Mouse (Mus musculus): ENCODE measurements around the gene Rnf114.

The Rnf114 gene

DNA sequence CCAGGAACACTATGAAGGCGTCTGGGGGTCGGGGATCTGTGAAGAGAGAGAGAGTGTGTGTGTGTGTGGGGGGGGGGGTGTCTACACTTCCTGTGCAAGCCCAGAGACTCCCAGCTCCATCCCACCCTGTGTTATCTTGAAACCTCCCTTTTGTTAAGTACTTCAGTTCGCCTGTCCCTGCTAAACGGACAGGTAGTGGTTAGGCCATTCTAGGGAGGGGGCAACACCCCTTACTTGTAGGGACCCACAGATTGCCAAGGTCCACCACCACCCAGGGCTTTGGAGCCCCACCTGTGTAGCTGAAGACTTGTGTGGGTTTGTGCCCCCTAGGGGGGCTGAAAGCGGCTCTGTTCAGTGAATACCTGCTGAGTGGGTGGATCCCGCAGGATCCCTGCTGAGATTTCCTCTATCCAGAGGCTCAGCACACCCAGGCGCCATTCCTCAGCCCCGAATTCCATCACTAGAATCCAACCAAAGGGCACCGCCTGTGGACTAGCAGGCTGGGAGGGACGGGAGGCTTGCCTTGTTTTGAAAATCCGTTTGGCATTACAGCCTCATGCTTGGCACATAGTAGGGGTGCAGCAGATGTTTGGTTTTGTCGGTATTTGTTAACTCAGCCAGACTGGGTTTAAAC is 48.1 kb downstream of the Rnf114 start:
- DNase-seq (ENCODE audit: low read depth), result no peak

DNA sequence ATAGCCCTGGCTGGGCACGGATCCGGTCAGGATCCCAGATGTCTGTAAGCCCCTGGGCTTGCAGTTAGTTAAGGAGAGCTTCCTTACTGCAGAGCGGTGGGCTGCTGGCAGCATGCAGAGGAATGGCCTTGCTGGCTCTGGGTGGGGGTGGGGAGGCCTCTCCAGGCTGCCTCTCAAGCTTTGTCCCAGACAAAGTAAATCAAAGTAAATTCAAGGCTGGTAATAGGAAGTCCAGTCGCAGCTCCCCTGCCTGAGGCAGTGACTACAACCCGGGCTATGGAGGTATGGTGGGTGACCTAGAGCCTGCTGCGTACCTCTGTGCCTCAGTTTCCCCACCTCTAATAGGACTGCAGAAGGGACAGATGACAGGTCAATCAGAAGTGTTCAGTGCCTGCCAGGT is 48.9 kb downstream of the Rnf114 start:
- DNase-seq (ENCODE audit: low read depth), result no peak

DNA sequence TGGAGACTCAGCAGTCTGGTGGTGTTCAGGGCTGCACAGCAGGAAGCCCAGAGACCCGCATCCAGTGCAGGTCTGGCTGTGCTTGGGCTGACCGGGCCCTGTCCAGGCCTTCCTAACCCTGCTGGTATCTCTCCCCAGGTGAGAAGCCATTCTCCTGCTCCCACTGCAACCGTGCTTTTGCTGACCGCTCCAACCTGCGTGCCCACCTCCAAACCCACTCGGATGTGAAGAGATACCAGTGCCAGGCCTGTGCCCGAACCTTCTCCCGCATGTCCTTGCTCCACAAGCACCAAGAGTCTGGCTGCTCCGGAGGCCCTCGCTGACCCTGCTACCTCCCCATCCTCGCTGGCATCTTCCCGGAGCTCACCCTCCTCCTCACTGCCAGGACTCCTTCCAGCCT is 49.3 kb downstream of the Rnf114 start:
- no peak for DNase-seq (ENCODE audit: low read depth)

DNA sequence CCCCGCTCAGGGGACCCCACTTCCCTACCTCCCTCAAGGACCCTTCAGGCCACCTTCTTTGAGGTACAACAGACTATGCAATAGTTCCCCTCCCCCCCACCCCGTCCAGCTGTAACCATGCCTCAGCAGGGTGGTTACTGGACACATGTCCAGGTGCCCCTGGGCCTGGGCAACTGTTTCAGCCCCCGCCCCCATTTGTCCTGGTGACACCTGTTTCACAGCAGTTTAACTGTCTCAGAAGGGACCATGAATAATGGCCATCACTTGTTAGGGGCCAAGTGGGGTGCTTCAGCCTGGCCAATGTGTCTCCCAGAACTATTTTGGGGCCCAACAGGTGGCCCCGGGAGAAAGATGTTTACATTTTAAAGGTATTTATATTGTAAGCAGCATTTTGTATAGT is 49.9 kb downstream of the Rnf114 start:
- no peak for DNase-seq (ENCODE audit: low read depth)

DNA sequence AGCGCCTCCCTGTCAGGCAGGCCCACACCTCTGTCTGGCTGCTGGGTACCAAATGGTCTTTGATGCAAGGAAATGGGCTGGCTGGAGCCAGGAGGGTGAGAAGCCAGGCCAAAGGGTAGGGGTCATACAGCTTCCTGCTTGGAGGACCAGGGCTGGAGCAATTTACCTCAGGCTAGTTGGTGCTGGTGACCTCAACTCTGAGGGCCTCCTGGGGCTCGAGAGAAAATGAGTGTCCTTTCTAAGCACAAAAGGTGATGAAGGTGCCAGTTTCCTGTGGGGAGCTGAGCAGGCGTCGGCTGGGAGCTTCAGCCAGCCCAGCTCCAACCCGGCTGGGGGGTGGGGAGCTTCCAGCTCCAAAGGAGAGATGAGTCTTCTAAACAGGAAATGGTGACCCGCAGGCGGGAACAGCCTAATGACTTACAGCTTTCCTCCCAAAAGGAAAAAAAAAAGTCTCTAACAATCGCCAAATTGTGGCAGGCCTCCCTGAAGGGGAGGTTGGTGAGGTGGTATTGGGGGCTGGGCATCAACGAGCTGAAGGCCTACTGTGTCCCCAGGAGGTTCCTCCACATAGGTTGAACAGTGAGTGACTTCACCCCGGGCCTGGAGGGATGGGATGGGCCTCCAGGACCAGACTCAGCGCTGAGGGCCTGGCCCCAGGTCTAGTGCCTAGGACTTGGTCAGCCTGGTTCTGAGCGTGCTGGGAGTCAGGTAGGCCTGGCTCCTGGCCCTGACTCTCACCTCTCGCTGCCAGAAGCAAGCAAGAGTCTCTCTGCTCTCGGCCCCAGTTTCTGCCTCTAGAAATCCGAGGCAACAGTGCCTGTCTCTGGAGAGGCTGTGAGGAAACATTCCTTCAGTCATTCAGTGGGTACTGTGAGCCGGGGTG is 50.9 kb downstream of the Rnf114 start:
- no peak for DNase-seq (ENCODE audit: low read depth)

DNA sequence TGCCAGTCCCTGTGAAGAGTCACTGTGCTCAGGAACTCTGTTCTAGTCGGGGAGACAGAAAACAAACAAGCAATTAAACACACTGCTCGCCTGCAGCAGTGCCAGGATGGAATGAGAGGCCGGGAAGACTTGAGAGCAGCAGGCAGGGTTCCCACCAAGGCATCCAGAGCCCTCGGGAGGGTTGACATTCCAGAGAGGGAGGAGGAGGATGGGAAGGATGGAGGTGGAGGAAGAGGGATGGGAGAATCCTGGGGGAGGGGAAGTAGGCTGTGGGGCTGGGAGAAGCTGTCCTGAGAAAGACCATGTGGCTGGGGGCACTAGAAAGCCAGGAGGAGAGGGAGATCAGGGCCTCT is 51.5 kb downstream of the Rnf114 start:
- no peak for DNase-seq (ENCODE audit: low read depth)

DNA sequence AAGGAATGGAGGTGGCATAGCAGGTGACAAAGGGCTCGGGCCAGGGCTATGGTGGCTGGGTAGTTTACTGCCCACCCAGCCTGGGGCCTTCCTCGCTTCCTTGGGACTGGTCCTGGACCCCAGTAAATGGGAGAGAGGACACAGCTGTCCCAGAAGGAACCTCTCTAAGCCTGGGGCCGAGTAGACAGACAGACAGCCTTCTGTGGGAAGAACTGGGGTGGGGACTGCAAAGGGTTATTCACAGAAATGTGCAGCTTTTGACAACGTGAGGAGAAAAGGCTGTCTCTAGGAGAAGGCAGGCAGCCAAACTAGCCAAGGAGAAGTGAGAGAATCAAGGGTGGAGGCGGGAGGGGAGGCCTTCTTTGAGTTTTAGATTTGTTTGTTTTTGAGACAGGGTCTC is 52.0 kb downstream of the Rnf114 start:
- DNase-seq (ENCODE audit: low read depth), result no peak

DNA sequence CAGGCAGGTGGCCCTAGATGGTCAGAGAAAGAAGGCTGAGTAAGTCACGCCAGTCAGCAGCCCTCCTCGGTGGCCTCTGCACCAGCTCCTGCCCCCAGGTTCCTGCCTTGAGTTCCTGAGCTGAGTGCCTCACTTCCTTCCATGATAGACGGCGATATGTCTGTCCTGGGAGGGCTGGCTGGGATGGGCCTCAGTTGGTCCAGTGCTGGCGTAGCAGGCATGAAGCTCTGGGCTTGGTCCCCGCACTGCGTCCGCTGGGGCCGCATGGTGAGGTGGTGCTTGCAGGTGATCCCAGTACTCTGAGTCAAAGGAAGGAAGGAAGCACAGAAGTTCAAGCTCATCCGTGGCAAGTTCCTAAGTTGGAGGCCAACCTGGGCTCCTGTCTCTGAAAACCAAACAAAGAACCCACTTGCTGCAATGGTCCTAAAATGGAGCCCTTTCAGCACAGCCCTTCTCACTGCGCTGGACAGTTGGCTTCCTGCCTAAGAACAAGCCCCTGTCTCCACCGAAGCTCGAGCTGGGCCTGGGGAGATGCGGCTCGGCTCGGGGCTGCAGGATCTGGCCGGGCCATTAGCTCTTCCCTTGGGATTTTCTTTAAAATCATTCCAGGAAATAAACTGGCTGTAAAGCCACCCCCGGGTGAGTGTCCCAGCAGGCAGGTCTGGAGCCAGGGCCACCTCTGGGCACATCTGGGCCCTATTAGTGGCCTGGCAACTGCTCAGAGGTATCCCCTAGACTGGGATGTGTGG is 54.2 kb downstream of the Rnf114 start:
- no peak for DNase-seq (ENCODE audit: low read depth)

DNA sequence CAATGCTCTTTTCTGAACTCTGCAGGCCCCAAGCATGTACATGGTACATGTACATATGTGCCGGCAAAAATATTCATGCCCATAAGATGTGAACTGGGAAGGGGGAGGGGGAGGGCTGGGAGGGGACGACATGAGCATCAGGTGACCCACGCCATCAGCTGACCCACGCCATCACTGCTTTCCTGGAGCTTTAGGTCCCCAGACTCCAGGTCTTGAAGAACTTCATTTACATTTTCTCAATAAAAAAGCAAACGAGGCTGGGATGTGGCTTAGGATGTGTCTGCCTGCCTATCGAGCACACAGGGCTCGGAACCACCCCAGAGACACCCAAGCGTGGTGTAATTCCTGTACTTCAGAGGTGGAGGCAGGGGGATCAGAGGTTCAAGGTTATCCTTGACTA is 55.0 kb downstream of the Rnf114 start:
- DNase-seq (ENCODE audit: low read depth), result no peak

DNA sequence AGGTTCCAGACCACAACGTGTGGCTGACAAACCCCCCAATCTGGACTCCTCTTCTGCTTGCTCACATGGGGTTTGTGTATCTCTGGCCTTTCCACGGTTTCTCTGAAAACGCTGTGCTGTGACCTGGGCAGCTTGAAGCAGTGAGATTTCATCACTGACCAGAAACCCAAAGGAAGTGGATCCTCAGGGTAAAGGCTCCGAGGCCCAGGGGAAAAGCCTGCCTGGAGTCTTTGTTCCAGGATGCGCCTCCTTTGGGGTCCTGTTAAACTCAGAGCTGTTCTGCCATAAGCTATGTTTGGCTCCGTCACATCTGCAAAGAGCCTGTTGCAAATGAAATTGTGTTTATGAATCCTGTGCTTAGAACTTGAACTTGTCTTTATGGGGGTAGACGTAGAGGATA is 56.5 kb downstream of the Rnf114 start:
- DNase-seq (ENCODE audit: low read depth), result no peak

DNA sequence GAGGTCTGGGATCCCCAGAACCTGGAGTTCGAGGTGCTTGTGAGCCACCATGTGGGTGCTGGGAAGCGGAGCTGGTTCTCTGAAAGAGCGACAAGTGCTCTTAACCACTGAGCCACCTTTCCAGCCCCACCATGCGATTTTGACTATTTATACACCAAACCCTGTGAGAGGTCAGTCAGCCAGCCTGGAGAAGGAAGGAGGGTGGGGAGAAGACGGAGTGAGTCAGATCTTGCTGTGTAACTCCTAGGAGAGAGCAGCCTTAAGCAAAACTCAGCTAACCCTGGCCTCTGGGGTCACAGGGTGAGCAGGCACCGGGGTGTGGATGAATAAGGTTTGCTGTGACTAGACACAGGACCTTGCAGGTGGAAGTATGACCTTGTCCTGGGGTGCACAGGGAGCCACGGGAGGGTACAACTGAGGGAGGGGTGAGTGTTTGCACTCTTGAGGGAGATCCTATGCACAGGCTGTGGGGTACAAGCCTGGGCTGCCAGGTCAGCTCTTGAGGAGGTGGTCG is 58.0 kb downstream of the Rnf114 start:
- no peak for DNase-seq (ENCODE audit: low read depth)

DNA sequence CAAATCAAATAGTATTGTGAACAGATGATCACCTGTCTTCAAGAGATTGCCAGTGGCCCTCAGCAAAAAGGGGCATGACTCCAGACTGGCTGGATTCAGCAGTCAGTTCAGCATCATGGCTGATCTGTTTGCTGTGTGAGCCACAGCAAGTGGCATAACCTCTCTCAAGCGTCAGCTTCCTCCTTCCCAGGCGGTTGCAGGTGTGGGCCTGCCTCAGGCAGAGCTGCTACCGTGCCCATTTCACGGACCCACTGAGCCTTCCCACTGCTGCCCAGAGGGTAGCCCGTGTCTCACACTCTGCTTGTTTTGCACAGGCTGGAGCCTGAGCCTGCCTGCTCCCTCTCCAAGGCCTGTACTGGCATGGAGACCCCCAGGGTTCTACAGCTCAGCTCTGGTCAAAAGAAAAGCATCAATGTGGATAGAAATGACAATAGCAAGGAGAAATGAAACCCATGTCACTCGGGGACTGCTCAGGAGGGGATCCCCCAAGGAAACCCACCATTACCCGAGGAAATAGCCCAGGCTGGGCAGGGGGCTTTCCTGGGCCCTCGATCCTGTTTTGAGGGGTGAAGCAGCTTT is 59.0 kb downstream of the Rnf114 start:
- DNase-seq (ENCODE audit: low read depth), result no peak

DNA sequence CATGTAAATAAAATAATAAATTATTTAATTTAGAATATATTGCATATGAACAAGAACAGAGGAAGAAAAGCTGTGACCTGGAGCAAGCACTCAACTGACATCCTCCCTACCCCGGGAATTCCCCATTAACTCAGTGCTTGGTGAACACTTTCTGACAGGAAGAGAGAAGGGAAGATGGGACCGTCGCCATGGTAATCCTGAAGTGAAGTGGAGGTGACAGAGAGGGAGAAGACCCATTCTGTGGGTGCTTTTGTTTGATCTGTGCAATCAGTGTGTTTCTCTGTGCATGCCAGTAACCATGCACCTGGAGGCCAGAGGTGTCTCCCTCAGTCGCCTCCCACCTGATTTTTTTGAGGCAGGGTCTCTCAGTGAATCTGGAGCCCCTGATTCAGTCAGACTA is 59.8 kb downstream of the Rnf114 start:
- no peak for DNase-seq (ENCODE audit: low read depth)

DNA sequence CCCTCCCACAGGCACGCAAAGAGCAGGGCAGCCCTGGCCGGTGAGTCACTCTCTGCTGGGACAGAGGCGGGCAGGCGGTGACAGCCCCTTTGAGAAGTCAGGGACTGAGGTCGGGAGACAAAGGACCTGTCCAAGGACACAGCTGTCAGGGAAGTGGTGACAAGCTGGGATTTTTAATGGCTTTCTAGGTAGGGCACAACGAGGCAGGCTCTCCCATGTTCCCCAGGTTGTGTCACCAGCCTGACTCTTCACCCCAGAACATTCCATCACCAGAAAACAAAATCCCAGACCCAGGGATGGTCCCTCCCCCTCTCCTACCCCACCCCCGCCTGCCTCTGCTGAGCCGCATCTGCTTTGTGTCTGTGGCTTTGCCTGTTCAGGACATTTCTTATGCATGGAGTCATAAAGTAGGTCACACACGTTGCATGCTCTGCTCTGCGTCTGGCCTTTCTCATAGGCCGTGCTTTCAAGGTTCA is 60.5 kb downstream of the Rnf114 start:
- DNase-seq (ENCODE audit: low read depth), result no peak

DNA sequence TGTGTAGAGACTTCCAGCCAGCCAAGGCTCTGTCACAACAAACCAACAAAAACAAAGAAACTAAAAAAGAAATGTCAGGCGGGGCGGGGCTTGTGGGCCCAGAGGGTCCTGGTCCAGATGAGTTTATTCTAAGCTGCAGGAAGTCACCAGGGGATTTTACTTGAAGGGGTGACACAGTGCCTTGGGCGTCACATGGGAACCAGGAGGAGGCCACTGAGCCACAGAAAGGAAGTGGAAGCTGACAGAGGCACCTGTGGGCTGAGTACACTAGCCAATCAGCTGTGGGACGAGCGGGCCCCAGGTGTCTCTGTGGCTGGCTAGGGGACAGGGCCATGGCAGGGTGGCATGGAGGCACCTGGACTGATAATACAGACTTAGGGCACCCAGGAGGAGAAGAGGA is 63.3 kb downstream of the Rnf114 start:
- no peak for DNase-seq (ENCODE audit: low read depth)

DNA sequence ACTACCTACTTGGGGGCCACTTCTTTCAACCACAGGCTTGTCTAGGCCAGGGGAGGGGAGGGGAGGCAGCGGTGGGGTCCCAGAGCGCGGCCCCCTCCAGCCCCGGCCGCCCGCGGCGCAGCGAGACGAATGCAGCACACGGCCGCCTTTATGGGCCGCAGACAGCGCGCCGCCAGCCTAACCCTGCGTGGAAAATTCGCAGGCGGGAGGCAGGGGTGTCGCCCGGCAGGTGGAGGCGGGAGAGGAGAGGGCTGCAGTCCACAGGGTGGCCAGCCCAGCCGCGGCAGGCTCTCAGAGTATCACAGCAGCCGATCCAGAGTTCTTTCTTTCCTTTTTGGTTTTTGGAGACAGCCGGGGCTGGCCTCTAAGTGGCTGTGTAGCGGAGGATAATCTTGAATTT is 67.0 kb downstream of the Rnf114 start:
- no peak for DNase-seq (ENCODE audit: low read depth)

DNA sequence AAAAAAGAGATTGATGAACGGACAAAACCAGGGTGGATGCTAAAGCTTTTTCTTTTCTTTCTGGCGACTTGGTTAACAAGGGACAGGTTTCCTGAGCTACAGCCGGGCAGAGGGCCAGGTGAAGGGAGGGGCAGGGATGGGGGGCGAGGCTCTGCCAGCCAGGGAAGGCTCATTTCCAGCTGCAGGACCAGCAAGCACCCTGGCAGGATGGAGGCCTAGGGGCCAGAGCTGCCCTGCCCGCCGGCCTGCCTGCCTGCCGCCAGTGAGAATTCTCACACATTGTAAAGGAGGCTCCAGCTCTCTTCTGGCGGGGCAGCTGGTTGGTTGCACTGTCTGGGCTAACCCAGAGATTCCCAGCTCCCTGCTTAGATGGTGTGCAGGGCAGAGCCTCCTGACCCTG is 69.7 kb downstream of the Rnf114 start:
- DNase-seq (ENCODE audit: low read depth), result no peak

DNA sequence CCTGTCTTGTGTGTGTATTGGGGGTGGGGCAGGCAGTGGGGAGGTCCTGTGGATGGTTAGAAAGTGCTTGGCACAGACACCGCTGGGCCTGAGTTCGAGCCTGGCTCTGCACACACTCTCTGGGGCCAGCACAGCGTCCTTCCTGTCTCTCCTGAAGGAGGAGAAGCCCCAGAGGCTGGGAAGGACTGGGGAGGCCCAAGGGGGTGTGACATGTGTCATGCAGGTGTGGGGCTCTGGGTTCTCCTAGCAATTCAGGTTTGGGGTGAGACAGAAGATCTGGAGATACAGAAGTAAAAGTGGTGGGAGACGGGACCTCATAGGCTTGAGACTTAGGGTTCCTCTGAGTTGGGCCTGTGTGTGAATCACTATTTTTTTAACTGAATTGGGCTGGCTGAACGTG is 70.6 kb downstream of the Rnf114 start:
- no peak for DNase-seq (ENCODE audit: low read depth)

DNA sequence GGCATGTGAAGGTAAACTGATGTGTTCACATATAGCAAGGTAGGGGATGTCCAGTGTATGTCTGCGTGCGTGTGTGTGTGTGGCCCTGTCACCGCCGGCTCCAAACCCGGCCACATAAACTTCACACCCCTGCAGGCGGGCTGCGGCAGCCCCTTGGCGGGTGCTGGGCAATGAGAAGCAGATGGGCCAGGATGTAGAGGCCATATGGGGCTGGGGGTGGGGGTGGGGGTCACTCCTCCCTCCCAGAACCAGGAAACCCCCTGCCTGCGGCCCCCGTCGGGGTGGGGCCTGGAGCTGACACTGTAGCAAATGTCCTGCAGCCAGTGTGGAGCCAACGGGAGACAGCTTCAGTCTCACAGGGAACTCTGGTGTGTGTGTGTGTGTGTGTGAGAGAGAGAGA is 71.3 kb downstream of the Rnf114 start:
- DNase-seq (ENCODE audit: low read depth), result no peak

DNA sequence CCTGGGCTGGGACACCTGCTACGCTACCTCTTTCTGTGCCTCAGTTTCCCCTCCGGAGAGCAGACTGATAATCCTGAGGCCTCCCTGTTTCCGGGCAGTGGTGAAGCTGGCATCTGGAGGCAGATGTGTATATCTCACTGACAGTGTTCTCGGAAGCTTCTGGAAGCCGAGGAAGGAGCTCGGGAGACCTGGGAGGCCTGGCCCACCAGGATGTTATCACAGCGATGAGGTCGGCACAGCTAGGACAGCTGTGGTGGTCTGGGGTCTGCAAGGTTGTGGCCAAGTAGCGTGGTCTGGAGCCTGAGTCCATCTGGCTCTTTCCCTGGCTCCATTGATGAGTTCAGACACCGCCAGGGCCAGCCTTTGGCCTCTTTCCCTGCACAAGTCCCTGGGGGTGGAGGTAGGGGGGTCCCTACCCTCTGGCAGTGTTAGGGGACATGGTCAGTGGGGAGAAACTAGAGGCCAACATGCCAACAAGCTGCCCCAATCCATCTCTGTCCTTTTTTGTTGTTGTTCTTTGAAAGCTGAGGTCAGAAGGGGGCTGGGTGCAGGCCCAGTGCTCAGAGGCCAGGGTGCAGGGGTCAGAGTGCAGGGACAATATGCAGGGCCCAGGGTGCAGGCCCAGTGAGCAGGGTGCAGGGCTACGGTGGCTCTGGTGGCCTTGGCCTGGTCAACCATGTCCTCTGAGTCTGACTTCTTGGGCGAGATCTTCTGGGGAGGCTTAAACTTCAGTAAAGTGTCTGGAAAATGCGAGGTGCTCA is 72.3 kb downstream of the Rnf114 start:
- DNase-seq (ENCODE audit: low read depth), result no peak

DNA sequence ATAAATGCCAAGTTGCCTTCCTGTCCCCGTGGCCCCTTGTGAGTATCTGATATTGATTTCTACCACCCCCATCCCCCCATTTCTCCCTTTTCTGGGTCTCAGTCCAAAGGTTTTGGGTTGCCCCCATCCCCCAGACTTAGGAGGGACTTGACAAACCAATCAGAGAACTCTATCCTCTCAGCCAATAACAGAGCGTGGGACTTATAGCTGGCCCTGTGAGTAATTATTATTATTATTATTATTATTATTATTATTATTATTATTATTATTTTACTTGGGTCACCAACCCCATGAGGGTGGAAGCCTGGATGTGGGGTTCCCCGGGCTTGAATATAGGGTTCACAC is 72.8 kb downstream of the Rnf114 start:
- DNase-seq (ENCODE audit: low read depth), result no peak

DNA sequence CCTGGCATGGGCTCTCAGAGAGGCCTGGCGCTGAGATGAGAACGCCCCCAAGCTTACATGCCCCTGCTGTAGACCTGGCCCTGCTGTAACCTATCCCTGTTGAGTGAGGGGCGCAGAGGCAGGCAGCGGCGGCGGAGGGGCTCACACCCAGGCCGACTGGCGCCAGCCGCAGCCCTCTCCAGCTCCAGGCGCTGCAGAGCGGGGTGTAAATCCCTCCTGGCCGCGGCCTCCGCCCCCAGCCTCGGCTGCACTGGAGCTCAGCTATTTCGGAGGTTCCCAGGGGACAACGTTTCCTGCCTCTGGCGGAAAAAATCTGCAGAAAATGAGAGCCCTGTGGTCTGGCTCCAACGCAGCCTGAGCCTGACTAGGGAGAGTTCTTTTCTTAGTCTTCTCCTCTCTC is 73.2 kb downstream of the Rnf114 start:
- no peak for DNase-seq (ENCODE audit: low read depth)

All from c-Kit-positive CD71-positive TER-119-negative erythroid progenitor cells, embryonic 14.5 days (primary cell).